Mouse (Mus musculus) CH12.LX (cell line): ENCODE data around the gene AI467606. TPM values are rescaled to one million over a fixed set of nuclear protein-coding genes. Genes with fewer than 3 reads are reported as not detected.

Experiments used
- DNase-seq: peaks from one replicate; pipeline ENCODE4 v3.0.0-alpha.2; 2013; ENCODE audit errors: extremely low read depth
- H3K27ac ChIP-seq: 2 replicates; pipeline ENCODE4 v1.5.1; 2012; ENCODE audit warnings: low read depth, mild to moderate bottlenecking, control low read depth, moderate library complexity; ENCODE audit not compliant: insufficient read depth
- H3K27me3 ChIP-seq: replicated peaks from 2 replicates; pipeline ENCODE3; 2012; ENCODE audit warnings: inconsistent platforms
- H3K36me3 ChIP-seq, 2 experiments: replicated peaks in 1 of 2; 2 replicates each; pipeline versions ENCODE3 to v1.6.1; 2012; ENCODE audit warnings: inconsistent platforms in 1 of 2, low read length in 1 of 2, mild to moderate bottlenecking in 1 of 2, mixed read lengths in 1 of 2, moderate library complexity in 1 of 2; ENCODE audit not compliant: control insufficient read depth in 1 of 2, insufficient read depth in 1 of 2
- H3K4me1 ChIP-seq, 2 experiments: 2 replicates each; pipeline ENCODE4 v1.6.1; 2012; ENCODE audit warnings: inconsistent platforms in 1 of 2, moderate library complexity in 1 of 2; ENCODE audit not compliant: insufficient read depth in 2 of 2, control insufficient read depth in 1 of 2
- H3K4me2 ChIP-seq: 2 replicates; pipeline ENCODE4 v1.6.1; 2012; ENCODE audit warnings: low read depth, mild to moderate bottlenecking, control low read depth; ENCODE audit not compliant: poor library complexity, insufficient read depth, severe bottlenecking
- H3K4me3 ChIP-seq, 3 experiments: fragments of 150-350 bp in 1 of 3; sonication (generic) in 1 of 3; replicated peaks in 1 of 3; 2 replicates each; pipeline versions ENCODE3 to v1.5.1; 2011 to 2012; ENCODE audit warnings: low read depth in 2 of 3, low read length in 2 of 3, mild to moderate bottlenecking in 2 of 3, moderate library complexity in 2 of 3, control low read depth in 1 of 3, improper control_type of control experiment in 1 of 3, inconsistent platforms in 1 of 3, mixed read lengths in 1 of 3; ENCODE audit not compliant: poor library complexity in 1 of 3
- H3K79me2 ChIP-seq: replicated peaks from 2 replicates; pipeline ENCODE4 v1.6.1; 2012; ENCODE audit warnings: mild to moderate bottlenecking, moderate library complexity; ENCODE audit not compliant: control insufficient read depth, poor library complexity, insufficient read depth, severe bottlenecking; ENCODE audit errors: extremely low read depth
- H3K9ac ChIP-seq: 2 replicates; pipeline ENCODE4 v1.6.1; 2012; ENCODE audit warnings: low read depth, mild to moderate bottlenecking, control low read depth, moderate library complexity; ENCODE audit not compliant: insufficient read depth
- H3K9me3 ChIP-seq: replicated peaks from 2 replicates; pipeline ENCODE3; 2012; ENCODE audit warnings: low read length, inconsistent platforms, mixed read lengths
- CHD1 ChIP-seq: IDR thresholded peaks from 2 replicates; pipeline ENCODE4 v1.6.1; 2012; ENCODE audit warnings: low read depth, low read length, improper control_type of control experiment, inconsistent platforms
- CTCF ChIP-seq, 2 experiments: IDR thresholded peaks in 1 of 2; conservative IDR thresholded peaks in 1 of 2; 2 replicates each; pipeline ENCODE4 v1.5.1; 2011 to 2012; ENCODE audit warnings: low read depth in 2 of 2, low read length in 2 of 2, improper control_type of control experiment in 1 of 2, inconsistent platforms in 1 of 2, mild to moderate bottlenecking in 1 of 2, moderate library complexity in 1 of 2
- ETS1 ChIP-seq: conservative IDR thresholded peaks from 2 replicates; pipeline ENCODE4 v1.6.1; 2012; ENCODE audit warnings: low read depth, mild to moderate bottlenecking, inconsistent platforms, low read length, improper control_type of control experiment, moderate library complexity
- HCFC1 ChIP-seq: IDR thresholded peaks from 2 replicates; pipeline ENCODE4 v1.6.1; 2012; ENCODE audit warnings: low read depth, mild to moderate bottlenecking, inconsistent platforms, low read length, improper control_type of control experiment
- JUN ChIP-seq: IDR thresholded peaks from 2 replicates; pipeline ENCODE4 v1.6.1; 2011; ENCODE audit warnings: low read depth, mild to moderate bottlenecking, low read length, improper control_type of control experiment, moderate library complexity; ENCODE audit not compliant: insufficient read depth
- KAT2A ChIP-seq: IDR thresholded peaks from 2 replicates; pipeline ENCODE4 v1.6.1; 2012; ENCODE audit warnings: low read length, improper control_type of control experiment, inconsistent platforms; ENCODE audit not compliant: insufficient replicate concordance
- MAFK ChIP-seq: IDR thresholded peaks from 2 replicates; pipeline ENCODE4 v1.6.1; 2011; ENCODE audit warnings: low read length, improper control_type of control experiment; ENCODE audit not compliant: insufficient replicate concordance
- MAX ChIP-seq: IDR thresholded peaks from 2 replicates; pipeline ENCODE4 v1.6.1; 2011; ENCODE audit warnings: low read length, improper control_type of control experiment
- MAZ ChIP-seq: IDR thresholded peaks from 2 replicates; pipeline ENCODE4 v1.6.1; 2012; ENCODE audit warnings: low read depth, mild to moderate bottlenecking, inconsistent platforms, low read length, improper control_type of control experiment, moderate library complexity
- MEF2A ChIP-seq: IDR thresholded peaks from 2 replicates; pipeline ENCODE4 v1.6.1; 2014; ENCODE audit warnings: low read depth, mild to moderate bottlenecking, inconsistent platforms, low read length, improper control_type of control experiment, borderline replicate concordance
- MXI1 ChIP-seq: IDR thresholded peaks from 2 replicates; pipeline ENCODE4 v1.6.1; 2011; ENCODE audit warnings: mild to moderate bottlenecking, low read depth, low read length, improper control_type of control experiment
- MYC ChIP-seq: IDR thresholded peaks from 2 replicates; pipeline ENCODE4 v1.6.1; 2011; ENCODE audit warnings: low read depth, mild to moderate bottlenecking, improper control_type of control experiment, low read length
- SMC3 ChIP-seq: IDR thresholded peaks from 2 replicates; pipeline ENCODE4 v1.6.1; 2011; ENCODE audit warnings: low read depth, low read length, improper control_type of control experiment
- ZKSCAN1 ChIP-seq: IDR thresholded peaks from 2 replicates; pipeline ENCODE4 v1.6.1; 2012; ENCODE audit warnings: low read depth, inconsistent platforms, low read length, improper control_type of control experiment, borderline replicate concordance
- ZMIZ1 ChIP-seq: IDR thresholded peaks from 2 replicates; pipeline ENCODE4 v1.6.1; 2012; ENCODE audit warnings: low read depth, mild to moderate bottlenecking, inconsistent platforms, low read length, improper control_type of control experiment
- dilution Hi-C: fragments of 300-500 bp; cut with MboI; formaldehyde crosslinking; loops from 2 replicates; pipeline ENCODE4 v1.14.3; 2020; ENCODE audit warnings: low sequenced_read_pairs; ENCODE audit not compliant: extremely low pct_unique_long_range_greater_than_20kb, extremely low pct_ligation_motif_present
- in situ Hi-C: fragments of 300-500 bp; cut with MboI; formaldehyde crosslinking; loops from 3 replicates; pipeline ENCODE4 v1.14.3; 2019; ENCODE audit warnings: low sequenced_read_pairs, low pct_ligation_motif_present, low pct_unique_long_range_greater_than_20kb, mixed read lengths
- polyA plus RNA-seq: library from polyadenylated mRNA; unstranded; fragments of >175 nt; gene quantifications from 2 replicates; pipeline ENCODE4 v1.2.1, GENCODE M21; 2012; ENCODE audit warnings: low read depth; ENCODE audit not compliant: insufficient read length
- total RNA-seq, 2 experiments: library from RNA; depleted of rRNA; stranded (reverse); fragments of 300-350 nt in 1 of 2; fragments of >200 nt in 1 of 2; gene quantifications; 2 replicates each; pipeline ENCODE4 v1.2.3; 2012 to 2014

AI467606 gene
- total and polyA plus RNA-seq, 3 experiments, result 15.7 to 26.4 (median 20.5) TPM

GRCm38 (mm10) chr7:127082271-127082670, 8.9 kb upstream of the AI467606 start:
- Histone ChIP-seq H3K36me3 (peaks cover 0 to 7% of the 10 kb centered on the region in 2 experiments), H3K79me2 (no peaks in the 10 kb centered on the region), H3K9ac (no peak overlapping the region), H3K4me3 (no peak overlapping the region), H3K27me3 (no peaks in the 10 kb centered on the region), H3K27ac (no peak overlapping the region), H3K4me1 (peaks cover 14 to 48% of the 10 kb centered on the region in 2 experiments), H3K9me3 (no peaks in the 10 kb centered on the region), H3K4me2 (no peak overlapping the region)
- dilution Hi-C loops, result no loop called here
- TF ChIP-seq MAFK (no peak), JUN (no peak), MEF2A (no peak), ZKSCAN1 (no peak), MAZ (no peak), MAX (no peak)
- in situ Hi-C loops, result no loop called here
- no peak for DNase-seq

GRCm38 (mm10) chr7:127082995-127083394, 8.2 kb upstream of the AI467606 start:
- H3K27me3 ChIP-seq, result no peaks in the 10 kb centered on the region
- peaks cover 14 to 41% of the 10 kb centered on the region in 2 experiments for H3K4me1 ChIP-seq
- no peak overlapping the region for H3K4me2 ChIP-seq
- H3K27ac ChIP-seq, result no peak overlapping the region
- peaks cover 0 to 6% of the 10 kb centered on the region in 2 experiments for H3K36me3 ChIP-seq
- H3K79me2 ChIP-seq, result no peaks in the 10 kb centered on the region
- no peaks in the 10 kb centered on the region for H3K9me3 ChIP-seq
- TF ChIP-seq KAT2A (no peak), CTCF (conservative IDR thresholded peaks at IDR 0.05 in 1 of 2, IDR thresholded peaks at IDR 0.05 in 1 of 2; ENCODE audit: low read depth in 2 of 2, low read length in 2 of 2) (no peak), MXI1 (no peak), MAX (no peak), SMC3 (no peak)
- DNase-seq, result no peak
- dilution Hi-C loops (no loop called here), in situ Hi-C loops (no loop called here)
- no peak overlapping the region for H3K4me3 ChIP-seq
- no peak overlapping the region for H3K9ac ChIP-seq

DNA sequence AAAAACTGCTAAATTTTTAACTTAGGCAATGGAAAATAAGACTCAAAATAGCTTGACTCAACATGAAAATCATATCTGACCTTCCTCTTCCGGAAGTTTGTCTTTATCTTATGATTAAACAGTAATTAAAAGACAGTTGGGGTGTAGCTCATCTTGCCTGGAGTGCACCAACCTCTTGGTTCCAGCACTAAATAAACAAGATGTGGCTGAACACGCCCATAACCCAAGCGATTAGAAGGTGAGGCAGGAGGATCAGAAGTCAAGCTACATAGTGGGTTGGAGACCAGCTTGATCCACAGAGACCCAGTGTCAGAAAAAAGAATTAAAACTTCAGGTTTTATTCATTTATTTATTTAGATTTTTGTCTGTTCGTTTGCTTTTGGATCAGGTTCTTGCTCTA, 7.5 kb upstream of the AI467606 start:
- Histone ChIP-seq H3K4me2 (no peak overlapping the region), H3K4me3 (no peak overlapping the region), H3K4me1 (peaks cover 14 to 37% of the 10 kb centered on the region in 2 experiments), H3K27me3 (no peaks in the 10 kb centered on the region), H3K27ac (no peak overlapping the region), H3K79me2 (no peaks in the 10 kb centered on the region), H3K36me3 (no peaks in the 10 kb centered on the region), H3K9ac (no peak overlapping the region), H3K9me3 (no peaks in the 10 kb centered on the region)
- DNase-seq, result no peak
- in situ Hi-C loops, result no loop called here
- dilution Hi-C loops, result no loop called here
- TF ChIP-seq MYC (no peak), MEF2A (no peak), ZMIZ1 (no peak), ETS1 (no peak), HCFC1 (no peak), CHD1 (no peak), MXI1 (no peak)
